Mouse (Mus musculus): ENCODE results near the gene Rdh13.
A peak's percentile ranks its signal among the peaks of the same experiment; 100 is the strongest.

The Rdh13 gene

DNA sequence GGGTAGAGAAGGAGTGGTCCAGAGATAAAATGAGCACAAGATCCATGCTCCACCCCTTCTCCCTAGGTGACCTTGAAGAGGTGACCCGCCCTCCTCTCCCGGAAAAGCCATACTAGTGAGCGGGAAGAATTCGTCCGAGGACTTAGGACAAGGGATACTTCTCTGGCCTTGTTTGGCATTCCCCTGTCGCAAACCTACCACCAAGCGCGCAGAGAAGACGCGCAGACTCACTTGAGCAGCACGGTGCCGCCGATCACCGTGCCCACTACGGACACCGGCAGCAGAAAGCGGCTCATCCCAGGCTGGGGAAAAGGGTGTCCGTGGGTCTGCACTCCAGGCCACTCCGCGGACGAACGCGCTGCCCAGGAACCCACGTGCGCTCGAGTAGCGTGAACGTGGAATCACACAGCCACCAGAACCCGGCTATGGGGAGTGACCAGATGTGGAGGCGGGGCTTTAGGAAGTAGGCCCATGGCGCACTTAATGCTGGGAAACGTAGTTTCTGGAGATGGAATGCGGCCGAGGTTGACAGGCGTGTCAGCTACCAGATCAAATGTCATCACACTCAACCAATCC is at the start of gene Rdh13:
Gene Rdh13, minus strand, starts transcription at position 434 of the 576 bp plus-strand sequence.
- peak; percentile 87 for DNase-seq

DNA sequence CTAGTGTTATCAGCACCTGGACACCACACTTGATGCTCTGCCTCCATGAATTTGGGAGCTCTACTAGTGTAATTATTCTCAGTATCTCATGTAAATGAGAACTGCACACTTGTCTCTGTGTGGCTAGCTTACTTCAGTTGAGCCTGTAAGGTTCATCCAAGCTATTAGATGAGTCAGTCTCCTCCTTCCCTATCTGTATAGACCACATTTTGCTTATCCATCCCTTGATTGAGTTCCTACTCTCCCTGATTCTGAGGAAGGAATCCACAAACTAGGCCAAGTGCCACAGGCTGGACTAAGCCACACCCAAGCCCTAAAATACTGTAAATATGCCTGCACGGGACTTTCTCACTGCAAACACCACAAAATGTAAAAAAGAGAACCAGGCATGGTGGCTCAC is 48.5 kb upstream of the Rdh13 start:
- DNase-seq = no peak

DNA sequence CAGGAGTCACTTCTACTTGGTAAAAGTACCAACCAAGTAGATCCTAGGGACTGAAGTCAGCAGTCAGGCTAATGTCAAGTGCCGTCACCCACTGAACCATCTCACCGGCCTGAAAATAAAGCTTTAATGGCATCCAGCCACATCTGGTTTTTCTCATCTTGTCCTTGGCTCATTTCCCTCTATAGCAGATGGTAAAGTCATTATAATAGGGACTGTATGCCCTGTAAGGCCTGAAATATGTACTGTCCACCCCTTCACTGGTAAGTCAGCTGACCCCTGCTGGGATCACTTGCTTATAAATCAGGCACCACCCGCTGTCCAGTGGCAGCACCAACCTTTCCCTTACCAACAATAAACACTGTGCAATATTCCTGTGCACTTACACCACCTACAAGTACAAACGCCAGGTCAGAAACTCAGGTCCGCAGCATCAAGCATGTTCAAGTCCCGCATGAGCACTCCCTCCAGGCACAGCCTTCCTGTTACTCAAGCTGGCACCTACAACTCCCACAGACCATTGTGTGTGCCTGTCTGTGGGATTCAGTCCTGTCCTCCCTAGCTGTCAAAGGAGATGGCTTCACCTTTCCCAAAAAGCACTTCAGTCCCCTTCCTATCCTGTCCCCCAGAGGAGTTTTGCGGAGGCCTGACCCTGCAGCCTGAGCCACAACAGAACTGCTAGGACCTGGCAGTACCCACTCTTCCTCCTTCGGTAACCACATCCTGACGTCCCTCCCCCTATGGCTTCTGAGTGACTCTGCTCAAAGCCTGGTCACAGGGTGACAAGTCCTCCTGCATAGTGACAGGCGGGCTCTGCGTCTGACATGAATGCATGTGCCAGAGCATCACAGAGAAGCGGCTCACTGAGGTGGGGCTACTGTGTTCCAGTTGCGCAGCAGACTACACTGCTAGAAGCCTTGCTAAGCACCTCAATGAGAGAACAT is 47.1 kb upstream of the Rdh13 start:
- DNase-seq = no peak

DNA sequence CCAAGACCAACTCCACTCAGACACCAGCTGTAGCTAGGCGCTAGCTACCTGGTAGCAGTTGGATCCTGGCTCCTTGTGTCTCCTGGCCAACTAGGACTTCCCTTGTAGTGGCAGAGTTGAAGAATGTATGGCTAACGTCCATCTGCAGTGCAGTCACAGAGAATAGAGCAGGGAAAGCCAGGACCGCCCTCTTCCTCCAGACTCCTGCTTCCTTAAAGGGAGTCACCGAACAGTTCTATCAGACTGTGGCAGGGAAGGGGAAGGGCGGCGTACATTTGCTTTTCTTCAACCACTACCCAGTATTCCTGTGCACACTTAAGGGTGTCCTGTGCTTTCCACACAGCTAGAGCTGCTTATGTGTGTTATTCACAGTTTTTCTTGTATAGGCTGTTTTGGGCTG is 45.9 kb upstream of the Rdh13 start:
- no peak for DNase-seq

DNA sequence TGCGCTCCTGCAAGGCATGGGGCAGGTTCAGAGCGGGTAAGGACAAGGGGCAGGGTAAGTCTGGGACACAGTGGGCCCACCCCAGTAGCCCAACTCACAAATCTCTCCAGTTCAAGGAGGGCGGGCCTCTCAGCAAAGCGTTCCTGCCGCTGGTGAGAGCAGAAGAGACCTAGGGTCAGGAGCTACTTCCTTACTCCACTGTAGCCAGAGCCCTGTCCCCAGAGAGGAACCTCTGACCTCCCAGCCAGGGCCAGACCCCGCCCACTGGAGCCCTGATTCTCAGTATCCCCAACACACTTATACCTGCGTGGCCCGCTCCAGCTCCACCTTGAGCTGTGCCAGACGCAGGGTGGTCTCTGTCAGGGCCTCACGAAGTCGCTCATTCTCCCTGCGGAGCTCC is 36.8 kb upstream of the Rdh13 start:
- DNase-seq = no peak

DNA sequence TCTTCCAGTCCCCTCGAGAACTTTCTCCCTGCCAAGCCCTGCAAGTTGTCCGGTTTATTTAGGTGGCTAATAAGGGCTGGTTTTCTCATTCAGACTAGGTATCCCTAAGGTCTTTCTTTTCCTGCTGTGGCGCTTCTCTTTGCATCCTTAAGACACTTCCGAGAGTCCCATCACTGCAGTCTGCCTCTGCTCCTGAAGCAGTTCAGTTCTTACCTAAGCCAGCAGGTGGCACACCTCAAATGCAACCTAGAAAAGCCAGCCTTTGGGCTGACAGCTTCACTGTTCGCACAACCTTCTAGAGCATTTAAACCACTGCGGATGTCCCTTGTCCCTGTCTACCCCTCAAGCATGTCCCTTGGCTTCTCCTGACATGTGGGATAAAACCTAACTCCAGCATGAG is 34.2 kb upstream of the Rdh13 start:
- no peak for DNase-seq

DNA sequence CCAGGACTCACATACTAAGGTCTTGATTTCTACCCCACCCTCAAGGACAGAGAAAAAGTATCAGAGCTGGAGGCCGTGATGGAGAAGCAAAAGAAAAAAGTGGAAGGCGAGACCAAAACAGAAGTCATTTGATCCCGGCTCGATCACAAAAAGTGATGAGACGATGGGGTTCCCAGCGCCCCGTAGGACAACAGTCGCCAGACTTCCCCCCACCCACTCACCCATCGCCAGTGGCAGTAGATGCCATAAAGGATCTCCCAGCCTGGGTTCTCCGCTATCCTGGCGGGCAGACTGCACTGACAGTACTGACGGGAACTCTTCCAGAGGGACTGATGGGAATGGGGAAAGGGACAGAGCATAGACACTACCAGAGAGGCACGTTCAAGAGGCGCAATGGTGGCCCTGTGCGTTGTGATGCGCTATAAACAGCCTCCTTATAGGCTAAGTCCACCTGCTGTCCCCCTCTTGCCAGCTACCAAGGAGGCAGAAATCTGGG is 33.4 kb upstream of the Rdh13 start:
- DNase-seq = no peak

- DNase-seq = peak; percentile 63
Measured at GRCm38 (mm10) chr7:4478021-4478795, 32.8 kb upstream of the Rdh13 start.

DNA sequence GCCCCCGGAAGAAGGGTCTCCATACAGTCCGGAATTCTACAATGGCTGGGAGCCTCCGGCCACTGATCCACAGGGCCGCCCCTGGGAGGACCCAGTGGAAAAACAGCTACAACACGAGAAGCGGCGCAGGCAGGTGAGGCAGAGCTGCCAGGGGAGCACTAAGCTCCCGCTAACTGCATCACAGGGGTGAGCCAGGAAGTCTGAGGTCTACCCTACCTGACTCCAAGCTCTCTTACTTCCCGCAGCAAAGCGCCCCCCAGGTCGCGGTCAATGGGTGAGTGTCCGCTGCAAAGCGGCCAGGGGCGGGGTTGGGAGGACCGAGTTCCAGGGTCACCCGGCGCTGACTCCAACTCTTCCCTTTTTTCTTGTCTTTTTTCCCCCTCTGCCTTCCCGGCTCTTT is 28.5 kb upstream of the Rdh13 start:
- DNase-seq = no peak

DNA sequence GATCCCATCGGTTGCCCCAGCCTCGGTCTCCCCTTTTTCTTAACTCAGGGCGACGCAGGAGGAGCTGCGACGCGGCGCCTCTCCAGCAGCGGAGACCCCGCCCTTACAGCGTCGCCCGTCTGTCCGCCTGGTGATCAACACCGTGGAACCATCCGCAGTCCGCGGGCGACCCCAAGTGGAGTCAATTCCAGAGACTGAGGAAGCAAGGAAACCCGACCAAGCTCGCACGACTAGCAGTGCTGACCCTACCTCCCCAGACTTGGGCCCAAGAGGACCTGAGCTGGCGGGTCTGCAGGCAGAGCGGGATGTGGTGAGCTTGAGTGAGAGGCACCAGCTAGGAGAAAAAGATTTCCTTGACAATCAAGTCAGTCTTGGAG is 25.7 kb upstream of the Rdh13 start:
- peak; percentile 58 for DNase-seq

- peak; percentile 51 for DNase-seq
Measured at GRCm38 (mm10) chr7:4470275-4471178, 25.1 kb upstream of the Rdh13 start.

DNA sequence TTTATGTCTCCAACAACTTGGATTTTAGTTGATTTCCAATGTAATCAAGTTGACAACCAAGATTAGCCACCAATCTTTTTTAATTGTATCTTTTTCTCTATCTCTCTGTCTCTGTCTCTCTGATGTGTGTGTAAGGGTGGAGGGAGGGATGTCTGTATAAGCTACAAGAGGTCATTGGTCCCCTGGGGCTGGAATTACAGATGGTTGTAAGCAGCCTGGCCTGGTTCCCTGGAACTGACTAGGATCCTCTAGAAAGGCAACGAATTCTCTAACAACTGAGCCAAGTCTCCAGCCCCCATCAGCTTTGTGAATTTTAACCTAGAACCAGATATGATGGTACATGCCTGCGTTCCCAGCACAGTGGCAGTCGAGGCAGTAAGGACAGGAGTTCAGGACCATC is 22.4 kb upstream of the Rdh13 start:
- DNase-seq = no peak

DNA sequence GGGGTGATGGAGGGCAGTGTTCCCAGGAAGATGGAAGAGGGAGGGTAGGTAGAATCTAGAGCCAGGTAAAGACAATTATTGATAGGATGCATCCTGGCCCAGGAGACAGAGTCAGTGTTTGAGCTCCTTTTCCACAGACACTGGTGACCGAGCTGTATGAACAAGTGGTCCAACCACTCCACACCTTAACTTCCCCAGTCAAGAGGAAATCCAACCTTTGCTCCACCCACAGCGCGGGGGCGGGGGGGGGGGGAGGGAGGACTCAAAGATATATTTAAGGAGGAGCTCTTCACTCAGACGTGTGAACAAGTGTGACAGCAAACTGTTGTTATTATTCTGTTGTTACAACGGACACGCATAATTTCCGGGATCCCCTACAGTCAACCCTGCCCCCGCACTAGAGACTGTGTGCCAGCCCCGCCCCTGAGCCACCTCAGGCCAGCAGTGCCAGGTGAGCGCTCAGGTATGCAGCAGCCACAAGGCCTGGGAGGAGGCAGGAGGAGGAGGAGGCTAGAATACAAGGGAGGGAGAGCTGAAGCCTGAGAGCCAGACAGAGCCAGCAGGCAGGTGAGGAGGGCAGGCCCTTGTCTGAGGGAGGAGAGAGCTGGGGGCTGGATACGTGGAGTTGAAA is 18.9 kb upstream of the Rdh13 start:
- DNase-seq = no peak

DNA sequence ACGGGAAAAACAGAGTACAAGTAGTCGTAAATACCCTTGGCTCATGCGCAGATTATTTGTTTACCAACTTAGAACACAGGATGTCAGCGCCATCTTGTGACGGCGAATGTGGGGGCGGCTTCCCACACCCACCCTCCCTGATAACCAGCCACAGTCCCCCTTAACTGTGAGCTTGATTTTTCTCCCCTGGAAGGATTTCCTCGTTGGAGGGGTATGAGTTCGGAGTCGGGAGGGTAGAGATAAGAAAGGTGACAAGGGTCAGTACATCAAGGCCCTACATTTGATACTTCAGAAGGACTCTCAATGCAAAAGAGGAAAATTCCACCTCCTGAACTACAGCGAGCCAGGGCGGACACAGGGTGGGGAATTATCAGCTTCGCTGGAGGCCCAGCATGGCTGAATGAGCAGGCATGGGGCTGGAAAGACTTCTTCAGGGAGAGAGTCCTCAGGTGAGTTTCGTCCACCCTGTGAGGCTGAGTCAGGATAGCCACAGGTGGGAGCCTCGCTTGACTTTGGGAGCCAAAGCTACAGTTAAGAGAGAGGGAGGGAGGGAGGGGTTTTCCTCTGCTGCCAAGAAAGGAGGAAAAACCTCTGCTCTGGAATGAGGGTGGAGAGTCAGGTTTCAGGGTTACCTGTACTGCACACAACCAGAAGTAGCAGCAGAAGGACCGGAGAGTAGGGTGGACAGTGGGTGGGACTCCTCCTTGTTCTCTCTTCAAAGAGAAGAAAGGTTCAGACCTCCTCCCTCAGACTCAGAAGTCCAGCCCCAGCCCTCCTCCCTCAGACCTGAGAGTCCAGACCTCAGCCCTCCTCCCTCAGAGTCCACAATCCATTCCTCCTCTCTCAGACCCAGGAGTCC is 15.4 kb upstream of the Rdh13 start, which contains the start of gene Eps8l1:
Gene Eps8l1, plus strand, starts transcription at position 99 of the 859 bp plus-strand sequence.
- no peak for DNase-seq

DNA sequence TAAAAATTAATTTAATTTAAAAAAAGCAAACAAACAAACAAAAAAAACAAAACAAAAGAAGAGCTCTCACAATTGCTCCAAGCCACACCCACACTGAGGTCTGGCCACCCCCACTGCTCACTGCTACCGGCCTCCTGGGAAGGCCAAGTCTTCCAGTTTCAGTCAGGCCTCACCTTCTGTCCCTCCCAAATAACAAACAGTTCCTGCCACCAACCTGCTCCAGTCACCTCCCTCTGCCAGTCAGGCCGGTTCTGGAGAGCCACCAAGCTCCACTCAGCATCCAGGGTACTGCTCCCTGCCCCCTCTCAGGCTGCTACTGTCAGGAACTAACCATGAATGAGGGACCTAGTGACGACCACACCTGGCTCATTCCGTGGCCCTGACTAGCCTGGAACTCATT is 7.2 kb upstream of the Rdh13 start:
- no peak for DNase-seq

GRCm38 (mm10) chr7:4449211-4449610 is 3.8 kb upstream of the Rdh13 start:
- DNase-seq = no peak

GRCm38 (mm10) chr7:4448439-4448838 is 3.0 kb upstream of the Rdh13 start:
- no peak for DNase-seq

- DNase-seq = no peak
Measured at GRCm38 (mm10) chr7:4447138-4447537, 1.7 kb upstream of the Rdh13 start.

- no peak for DNase-seq
Measured at GRCm38 (mm10) chr7:4440549-4440948, 4.9 kb downstream of the Rdh13 start.

DNA sequence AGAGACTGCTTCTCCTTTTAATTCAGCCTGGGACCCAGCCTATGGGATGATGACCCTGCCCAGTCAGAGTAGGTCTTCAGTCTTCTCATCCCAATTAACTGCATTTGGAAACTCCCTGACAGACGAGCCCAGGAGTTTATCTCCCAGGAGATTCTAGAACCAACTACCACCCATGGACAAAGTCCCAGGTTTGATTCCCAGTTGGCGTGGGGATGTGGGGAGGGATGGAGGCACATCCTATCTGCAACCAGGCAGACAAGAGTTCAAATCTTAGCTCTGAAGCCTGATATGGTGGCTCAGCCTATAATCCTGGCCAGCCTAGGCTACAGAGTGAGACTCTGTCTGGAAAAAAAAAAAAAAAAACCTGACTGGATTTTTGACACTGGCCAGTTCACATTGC is 7.7 kb downstream of the Rdh13 start:
- DNase-seq = no peak

DNA sequence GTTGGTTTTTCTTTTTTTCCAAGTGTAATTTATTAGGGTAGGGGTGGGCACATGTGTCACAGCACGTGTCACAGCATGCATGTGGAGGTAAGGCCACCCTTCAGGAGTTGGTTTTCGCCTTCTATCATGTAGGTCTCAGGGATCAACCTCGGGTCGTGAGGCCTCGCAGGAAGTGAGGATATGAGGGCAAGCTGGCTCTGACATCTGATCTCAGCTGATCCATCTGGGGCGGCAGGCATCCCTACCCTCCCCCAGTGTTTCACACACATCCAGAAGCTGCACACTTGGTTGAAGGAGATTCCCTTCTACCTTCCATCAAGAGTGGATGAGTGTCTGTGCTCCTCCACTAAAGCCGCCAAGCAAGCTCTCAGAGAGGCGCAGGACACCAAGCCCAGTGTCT is 13.4 kb downstream of the Rdh13 start:
- DNase-seq = no peak
